8 mouse cellular contexts compared by ENCODE assay signal in the genomic region with DNA sequence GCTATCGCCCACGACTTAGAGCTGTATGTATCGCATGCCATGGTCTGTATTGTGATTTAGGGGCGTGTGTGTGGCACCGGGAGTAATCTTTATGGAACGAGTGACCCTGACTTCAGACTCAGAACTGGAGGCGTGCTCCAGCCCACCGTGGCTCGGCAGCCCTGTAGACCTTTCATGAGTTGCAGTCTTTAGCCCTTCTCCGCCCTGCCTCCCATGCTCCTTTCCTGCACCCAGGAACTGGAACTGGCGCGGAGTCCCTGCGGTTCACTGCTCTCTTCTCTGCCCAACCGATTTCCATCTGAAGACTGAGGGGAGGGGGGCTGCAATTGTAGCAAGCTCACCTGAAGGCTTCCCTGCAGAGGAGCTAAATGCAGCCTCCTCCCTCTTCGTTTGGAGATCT. TPM values are rescaled to one million over a fixed set of nuclear protein-coding genes. Genes with fewer than 3 reads are reported as not detected.
DNase-seq lines count a peak whose midpoint lies in the region; ATAC-seq and TF ChIP-seq lines count a peak whose summit lies in the region.

No protein-coding gene starts in this region.

- H3K27me3 ChIP-seq in heart, adult 2 months (ENCODE audit: control insufficient read depth, insufficient read depth, low read length), result no peaks in the 10 kb centered on the region
- peaks cover 19% of the 10 kb centered on the region for H3K27me3 ChIP-seq in CH12.LX (replicated peaks)
- no peaks in the 10 kb centered on the region for H3K27me3 ChIP-seq in hindbrain, embryonic 11.5 days (ENCODE audit: control insufficient read depth, insufficient read depth, low read length)
- no peaks in the 10 kb centered on the region for H3K27me3 ChIP-seq in midbrain, embryonic 10.5 days (ENCODE audit: low read depth, poor library complexity, severe bottlenecking)

- no peak for TF ChIP-seq POLR2A in heart, adult 2 months (IDR thresholded peaks at IDR 0.05; ENCODE audit: insufficient read depth, low read depth, low read length)
- no peak for TF ChIP-seq POLR2A in CH12.LX (IDR thresholded peaks at IDR 0.05; ENCODE audit: low read depth, low read length)

- H3K9me3 ChIP-seq in CH12.LX (replicated peaks; ENCODE audit: low read length), result peaks cover 4% of the 10 kb centered on the region
- H3K9me3 ChIP-seq in hindbrain, embryonic 11.5 days (ENCODE audit: control insufficient read depth, low read length), result no peaks in the 10 kb centered on the region
- H3K9me3 ChIP-seq in midbrain, embryonic 10.5 days (replicated peaks), result no peaks in the 10 kb centered on the region

- peak overlapping the region; percentile 76 for H3K4me2 ChIP-seq in CH12.LX (ENCODE audit: insufficient read depth, low read depth, poor library complexity, severe bottlenecking)
- H3K4me2 ChIP-seq in hindbrain, embryonic 11.5 days (replicated peaks; ENCODE audit: low read depth, low read length), result peak overlapping the region; percentile 57

- ATAC-seq in hindbrain, embryonic 11.5 days (ENCODE audit: low FRiP score), result no peak

- H3K79me2 ChIP-seq in heart, adult 2 months (replicated peaks; ENCODE audit: control insufficient read depth, insufficient read depth, low read length), result 0 out of 2 replicates have a peak, but pooled peaks cover 1% of the 10 kb centered on the region
- H3K79me2 ChIP-seq in CH12.LX (replicated peaks; ENCODE audit: control insufficient read depth, extremely low read depth, insufficient read depth, poor library complexity, severe bottlenecking), result no peaks in the 10 kb centered on the region

- no peaks in the 10 kb centered on the region for H3K36me3 ChIP-seq in heart, adult 2 months (ENCODE audit: control insufficient read depth, insufficient read depth, low read length)
- H3K36me3 ChIP-seq in CH12.LX (replicated peaks in 1 of 2; ENCODE audit: control insufficient read depth in 1 of 2, insufficient read depth in 1 of 2, low read length in 1 of 2), result peaks cover 14 to 31% of the 10 kb centered on the region in 2 experiments
- H3K36me3 ChIP-seq in hindbrain, embryonic 11.5 days (ENCODE audit: control insufficient read depth, insufficient read depth, low read length), result no peaks in the 10 kb centered on the region
- peaks cover 28% of the 10 kb centered on the region for H3K36me3 ChIP-seq in midbrain, embryonic 10.5 days

- no peak for TF ChIP-seq CTCF in heart, adult 2 months (IDR thresholded peaks at IDR 0.05)
- TF ChIP-seq CTCF in CH12.LX (conservative IDR thresholded peaks at IDR 0.05 in 1 of 2, IDR thresholded peaks at IDR 0.05 in 1 of 2; ENCODE audit: low read depth in 2 of 2, low read length in 2 of 2), result no peak

- TF ChIP-seq EP300 in heart, adult 2 months (IDR thresholded peaks at IDR 0.05; ENCODE audit: insufficient read depth, low read depth, low read length), result no peak
- TF ChIP-seq EP300 in CH12.LX (IDR thresholded peaks at IDR 0.05; ENCODE audit: low read length), result no peak

- DNase-seq in heart, adult 2 months, result no peak
- DNase-seq in heart, adult 11 months, result no peak
- no peak for DNase-seq in CH12.LX (ENCODE audit: extremely low read depth)
- no peak for DNase-seq in hindbrain, embryonic 11.5 days (ENCODE audit: low spot score)
- no peak for DNase-seq in midbrain, embryonic 10.5 days (ENCODE audit: low spot score)
- no peak for DNase-seq in adrenal gland, postnatal 4 days (ENCODE audit: low spot score in 2 of 2)
- DNase-seq in spleen, postnatal 4 days (ENCODE audit: low spot score in 2 of 2), result no peak
- no peak for DNase-seq in gastrocnemius, postnatal 14 days

- dilution Hi-C loops in CH12.LX (cut with MboI; ENCODE audit: extremely low pct_ligation_motif_present, extremely low pct_unique_long_range_greater_than_20kb, low sequenced_read_pairs), result no loop called here

- intact Hi-C loops in heart, adult 2 months (cut with DNase I), result loop anchor here (2.0 kb wide), 1 partner anchor 28 kb away; no protein-coding TSS in a partner anchor
- intact Hi-C loops in gastrocnemius, postnatal 14 days (cut with DNase I; ENCODE audit: low total_unique reads), result no loop called here

- in situ Hi-C loops in CH12.LX (cut with MboI; ENCODE audit: low pct_ligation_motif_present, low pct_unique_long_range_greater_than_20kb, low sequenced_read_pairs), result loop anchor here (5.0 kb wide), 1 partner anchor 166 kb away; no protein-coding TSS in a partner anchor

- WGBS in heart, adult 2 months, result under 1% methylated on average over 15 of the region's 15 CpGs
- WGBS in hindbrain, embryonic 11.5 days, result under 1% methylated on average over 15 of the region's 15 CpGs
- WGBS in midbrain, embryonic 10.5 days, result under 1% methylated on average over 15 of the region's 15 CpGs

- TF ChIP-seq RAD21 in CH12.LX (IDR thresholded peaks at IDR 0.05; ENCODE audit: low read depth, low read length), result no peak

- peaks cover 4% of the 10 kb centered on the region for H3K4me1 ChIP-seq in heart, adult 2 months (ENCODE audit: control insufficient read depth, insufficient read depth, low read length)
- peaks cover 7 to 14% of the 10 kb centered on the region in 2 experiments; a peak in 3 of 4 replicates for H3K4me1 ChIP-seq in CH12.LX (ENCODE audit: control insufficient read depth in 1 of 2, insufficient read depth in 2 of 2)
- H3K4me1 ChIP-seq in hindbrain, embryonic 11.5 days (replicated peaks; ENCODE audit: control insufficient read depth, insufficient read depth, low read length), result peaks cover 4% of the 10 kb centered on the region; the same call in 1 of the 2 replicates
- peaks cover 29% of the 10 kb centered on the region for H3K4me1 ChIP-seq in midbrain, embryonic 10.5 days

- peak overlapping the region; percentile 89 for H3K9ac ChIP-seq in heart, adult 2 months (ENCODE audit: low read depth, low read length)
- peak overlapping the region; percentile 74 for H3K9ac ChIP-seq in CH12.LX (ENCODE audit: insufficient read depth, low read depth)
- H3K9ac ChIP-seq in hindbrain, embryonic 11.5 days (ENCODE audit: low read depth, low read length), result peak overlapping the region; percentile 86

- H3K4me3 ChIP-seq in heart, adult 2 months, result peak overlapping the region; percentile 92
- peak overlapping the region; percentile 77 to 92 (median 82) for H3K4me3 ChIP-seq in CH12.LX (replicated peaks in 1 of 3; ENCODE audit: low read depth in 2 of 3, low read length in 2 of 3, poor library complexity in 1 of 3)
- H3K4me3 ChIP-seq in hindbrain, embryonic 11.5 days (ENCODE audit: low read depth, low read length), result peak overlapping the region; percentile 89
- peak overlapping the region; percentile 73 for H3K4me3 ChIP-seq in midbrain, embryonic 10.5 days

- peak overlapping the region; percentile 86 for H3K27ac ChIP-seq in heart, adult 2 months
- no peak overlapping the region for H3K27ac ChIP-seq in CH12.LX (ENCODE audit: insufficient read depth, low read depth)
- H3K27ac ChIP-seq in hindbrain, embryonic 11.5 days (ENCODE audit: low read depth, low read length), result no peak overlapping the region
- H3K27ac ChIP-seq in midbrain, embryonic 10.5 days (replicated peaks), result peak overlapping the region; percentile 85

RNA-seq across cellular contexts. Expression of a gene that starts 1.0 kb away (rescaled TPM):
- total RNA-seq in heart, adult 2 months (2021), result 10 to 100 TPM; 58.6 to 68.2 TPM
- 68.8 and 98.5 TPM in 2 replicates for polyA plus RNA-seq in heart, adult 2 months (2012; rRNA removed)
- total RNA-seq in CH12.LX (2012; rRNA removed), result 19.6 and 21.3 TPM in 2 replicates
- total RNA-seq in CH12.LX (2014; rRNA removed), result 14.7 and 17.1 TPM in 2 replicates
- polyA plus RNA-seq in CH12.LX (2012; ENCODE audit: insufficient read length, low read depth), result 19.5 and 20.3 TPM in 2 replicates
- 30.2 and 30.8 TPM in 2 replicates for polyA plus RNA-seq in hindbrain, embryonic 11.5 days (2014; fragmentation: Nextera tagmentation; extraction: Ambion mirVana)
- polyA plus RNA-seq in midbrain, embryonic 10.5 days (2016; fragmentation: Nextera tagmentation; extraction: Ambion mirVana), result 26.2 and 28.8 TPM in 2 replicates
- total RNA-seq in adrenal gland, postnatal 4 days (2021), result 10 to 100 TPM; 49.2 to 60.7 TPM
- total RNA-seq in gastrocnemius, postnatal 14 days (2021), result 10 to 100 TPM; 41.3 to 43.2 TPM

RNA-seq across cellular contexts. Expression of a gene that starts 8.6 kb away (rescaled TPM):
- total RNA-seq in heart, adult 2 months (2021), result 1 to 10 TPM; 4.1 to 6.9 TPM
- 6.6 and 11.3 TPM in 2 replicates for polyA plus RNA-seq in heart, adult 2 months (2012; rRNA removed)
- total RNA-seq in CH12.LX (2012; rRNA removed), result not detected in 2 replicates
- total RNA-seq in CH12.LX (2014; rRNA removed), result not detected in 2 replicates
- not detected in 2 replicates for polyA plus RNA-seq in CH12.LX (2012; ENCODE audit: insufficient read length, low read depth)
- polyA plus RNA-seq in hindbrain, embryonic 11.5 days (2014; fragmentation: Nextera tagmentation; extraction: Ambion mirVana), result 0.19 TPM in 1 of 2 replicates, not detected in the other
- polyA plus RNA-seq in midbrain, embryonic 10.5 days (2016; fragmentation: Nextera tagmentation; extraction: Ambion mirVana), result 0.20 TPM in 1 of 2 replicates, not detected in the other
- total RNA-seq in adrenal gland, postnatal 4 days (2021), result 10 to 100 TPM; 11.5 to 33.6 TPM
- total RNA-seq in gastrocnemius, postnatal 14 days (2021), result 1 to 10 TPM; 2.6 to 4.7 TPM

RNA-seq across cellular contexts. Expression of a gene that starts 15.0 kb away (rescaled TPM):
- total RNA-seq in heart, adult 2 months (2021), result 10 to 100 TPM; 39.6 to 44.8 TPM
- 129 and 132 TPM in 2 replicates for polyA plus RNA-seq in heart, adult 2 months (2012; rRNA removed)
- total RNA-seq in CH12.LX (2012; rRNA removed) (32.4 and 41.2 TPM in 2 replicates), CH12.LX (2014; rRNA removed) (20.2 and 27.8 TPM in 2 replicates)
- 16.8 and 24.3 TPM in 2 replicates for polyA plus RNA-seq in CH12.LX (2012; ENCODE audit: insufficient read length, low read depth)
- 62.1 and 62.7 TPM in 2 replicates for polyA plus RNA-seq in hindbrain, embryonic 11.5 days (2014; fragmentation: Nextera tagmentation; extraction: Ambion mirVana)
- polyA plus RNA-seq in midbrain, embryonic 10.5 days (2016; fragmentation: Nextera tagmentation; extraction: Ambion mirVana), result 39.4 and 44.3 TPM in 2 replicates
- total RNA-seq in adrenal gland, postnatal 4 days (2021), result 100 to 1,000 TPM in 1 of 2 experiments, 10 to 100 TPM in 1; 94.9 to 121 TPM
- total RNA-seq in gastrocnemius, postnatal 14 days (2021), result 10 to 100 TPM; 44.1 to 49.3 TPM

RNA-seq across cellular contexts. Expression of a gene that starts 43.6 kb away (rescaled TPM):
- total RNA-seq in heart, adult 2 months (2021), result 1 to 10 TPM; 4.0 to 5.5 TPM
- polyA plus RNA-seq in heart, adult 2 months (2012; rRNA removed), result 20.4 and 23.1 TPM in 2 replicates
- total RNA-seq in CH12.LX (2012; rRNA removed) (0.13 and 0.25 TPM in 2 replicates), CH12.LX (2014; rRNA removed) (not detected in 2 replicates)
- 0.20 TPM in 1 of 2 replicates, not detected in the other for polyA plus RNA-seq in CH12.LX (2012; ENCODE audit: insufficient read length, low read depth)
- 17.4 and 22.6 TPM in 2 replicates for polyA plus RNA-seq in hindbrain, embryonic 11.5 days (2014; fragmentation: Nextera tagmentation; extraction: Ambion mirVana)
- polyA plus RNA-seq in midbrain, embryonic 10.5 days (2016; fragmentation: Nextera tagmentation; extraction: Ambion mirVana), result 9.0 and 12.2 TPM in 2 replicates
- 10 to 100 TPM; 41.3 to 43.4 TPM for total RNA-seq in adrenal gland, postnatal 4 days (2021)
- total RNA-seq in gastrocnemius, postnatal 14 days (2021), result 10 to 100 TPM in 1 of 2 experiments, 1 to 10 TPM in 1; 9.8 to 13.5 TPM

RNA-seq across cellular contexts. Expression of a gene that starts 44.6 kb away (rescaled TPM):
- 10 to 100 TPM; 26.7 to 29.5 TPM for total RNA-seq in heart, adult 2 months (2021)
- polyA plus RNA-seq in heart, adult 2 months (2012; rRNA removed), result 117 and 128 TPM in 2 replicates
- total RNA-seq in CH12.LX (2012; rRNA removed) (14.1 and 20.4 TPM in 2 replicates), CH12.LX (2014; rRNA removed) (8.1 and 8.2 TPM in 2 replicates)
- polyA plus RNA-seq in CH12.LX (2012; ENCODE audit: insufficient read length, low read depth), result 47.0 and 47.3 TPM in 2 replicates
- 42.4 and 49.0 TPM in 2 replicates for polyA plus RNA-seq in hindbrain, embryonic 11.5 days (2014; fragmentation: Nextera tagmentation; extraction: Ambion mirVana)
- polyA plus RNA-seq in midbrain, embryonic 10.5 days (2016; fragmentation: Nextera tagmentation; extraction: Ambion mirVana), result 60.5 and 69.8 TPM in 2 replicates
- total RNA-seq in adrenal gland, postnatal 4 days (2021), result 100 to 1,000 TPM in 1 of 2 experiments, 10 to 100 TPM in 1; 97.7 to 106 TPM
- total RNA-seq in gastrocnemius, postnatal 14 days (2021), result 10 to 100 TPM; 29.3 to 30.0 TPM

Comparison
In these comparisons a context has a peak if more than half of its experiments do, and no peak if none do; other contexts are left out.
1. H3K27ac ChIP-seq: peak in heart, adult 2 months (single experiment) and midbrain, embryonic 10.5 days (single experiment); none in CH12.LX (single experiment) and hindbrain, embryonic 11.5 days (single experiment).
2. Peak in every context shown above with its lines, with median percentiles within 50 percentile points of each other: H3K4me3 ChIP-seq and H3K9ac ChIP-seq.